ENCODE assay signal across 8 mouse cellular contexts in genomic region chr3:84269987-84270623, GRCm38 (mm10). TPM values are rescaled to one million over a fixed set of nuclear protein-coding genes. Genes with fewer than 3 reads are reported as not detected.
A peak's percentile ranks its signal among the peaks of the same experiment; 100 is the strongest.
DNase-seq lines count a peak whose midpoint lies in the region; ATAC-seq lines count a peak whose summit lies in the region.

No protein-coding gene starts in this region.

- ATAC-seq in forebrain, embryonic 16.5 days, result peak; percentile 24; the same call in 1 of the 2 replicates
- peak; percentile 53 for ATAC-seq in limb, embryonic 11.5 days (ENCODE audit: insufficient number of reproducible peaks, low FRiP score, low TSS enrichment, low read depth)
- peak; percentile 42; the same call in 1 of the 2 replicates for ATAC-seq in neural tube, embryonic 15.5 days (ENCODE audit: low FRiP score)

- H3K4me2 ChIP-seq in forebrain, embryonic 16.5 days (ENCODE audit: low read length), result peak overlapping the region; percentile 32
- H3K4me2 ChIP-seq in limb, embryonic 11.5 days (ENCODE audit: low read depth, severe bottlenecking), result peak overlapping the region; percentile 42
- H3K4me2 ChIP-seq in neural tube, embryonic 15.5 days, result peak overlapping the region; percentile 34

- H3K36me3 ChIP-seq in forebrain, embryonic 16.5 days (ENCODE audit: control insufficient read depth, insufficient read depth), result no peaks in the 10 kb centered on the region
- no peaks in the 10 kb centered on the region for H3K36me3 ChIP-seq in limb, embryonic 11.5 days (ENCODE audit: control insufficient read depth, insufficient read depth, low read length)
- no peaks in the 10 kb centered on the region for H3K36me3 ChIP-seq in neural tube, embryonic 15.5 days

- H3K9ac ChIP-seq in forebrain, embryonic 16.5 days (replicated peaks; ENCODE audit: low read depth, low read length), result peak overlapping the region; percentile 32; the same call in 1 of the 2 replicates
- no peak overlapping the region for H3K9ac ChIP-seq in limb, embryonic 11.5 days (ENCODE audit: low read length)
- no peak overlapping the region for H3K9ac ChIP-seq in neural tube, embryonic 15.5 days (replicated peaks)

- H3K27ac ChIP-seq in forebrain, embryonic 16.5 days (ENCODE audit: low read length), result no peak overlapping the region
- H3K27ac ChIP-seq in limb, embryonic 11.5 days (replicated peaks; ENCODE audit: low read depth, low read length), result no peak overlapping the region
- H3K27ac ChIP-seq in neural tube, embryonic 15.5 days (replicated peaks), result peak overlapping the region; percentile 1; the same call in 1 of the 2 replicates

- peaks cover 22% of the 10 kb centered on the region for H3K4me1 ChIP-seq in forebrain, embryonic 16.5 days (replicated peaks; ENCODE audit: control insufficient read depth, insufficient read depth, low read length)
- peaks cover 19% of the 10 kb centered on the region for H3K4me1 ChIP-seq in limb, embryonic 11.5 days (ENCODE audit: control insufficient read depth, insufficient read depth, low read length)
- peaks cover 27% of the 10 kb centered on the region for H3K4me1 ChIP-seq in neural tube, embryonic 15.5 days

- WGBS in forebrain, embryonic 16.5 days, result 10% methylated on average over 13 of the region's 13 CpGs
- 4% methylated on average over 13 of the region's 13 CpGs for WGBS in limb, embryonic 11.5 days
- WGBS in neural tube, embryonic 15.5 days, result 5% methylated on average over 13 of the region's 13 CpGs

- DNase-seq in kidney, adult 11 months, result peak; percentile 41
- DNase-seq in kidney, adult 9 months, result no peak
- DNase-seq in limb, embryonic 11.5 days (ENCODE audit: low spot score), result peak; percentile 74
- DNase-seq in urinary bladder, adult 18-20 months (ENCODE audit: low spot score in 2 of 2), result no peak
- no peak for DNase-seq in layer of hippocampus, adult 9-10 months (ENCODE audit: low spot score)
- DNase-seq in cerebellum, adult 9-11 months, result no peak

- H3K9me3 ChIP-seq in forebrain, embryonic 16.5 days (ENCODE audit: control insufficient read depth, low read length), result no peaks in the 10 kb centered on the region
- H3K9me3 ChIP-seq in limb, embryonic 11.5 days (ENCODE audit: control insufficient read depth, low read length), result no peaks in the 10 kb centered on the region
- H3K9me3 ChIP-seq in neural tube, embryonic 15.5 days (replicated peaks), result no peaks in the 10 kb centered on the region

- H3K4me3 ChIP-seq in forebrain, embryonic 16.5 days (replicated peaks; ENCODE audit: low read length), result no peak overlapping the region
- peak overlapping the region; percentile 7; the same call in 1 of the 2 replicates for H3K4me3 ChIP-seq in limb, embryonic 11.5 days (ENCODE audit: low read depth, low read length)
- H3K4me3 ChIP-seq in neural tube, embryonic 15.5 days (replicated peaks), result peak overlapping the region; percentile 8; the same call in 1 of the 2 replicates

- no peaks in the 10 kb centered on the region for H3K27me3 ChIP-seq in forebrain, embryonic 16.5 days (replicated peaks; ENCODE audit: control insufficient read depth, insufficient read depth, low read length)
- H3K27me3 ChIP-seq in limb, embryonic 11.5 days (ENCODE audit: control insufficient read depth, insufficient read depth, low read length), result peaks cover 9% of the 10 kb centered on the region
- H3K27me3 ChIP-seq in neural tube, embryonic 15.5 days (replicated peaks), result no peaks in the 10 kb centered on the region

RNA-seq across cellular contexts. Expression of gene Trim2, which starts 36.6 kb away (rescaled TPM):
- polyA plus RNA-seq in forebrain, embryonic 16.5 days (2015; fragmentation: Nextera tagmentation; extraction: Ambion mirVana), result 195 and 201 TPM in 2 replicates
- polyA plus RNA-seq in limb, embryonic 11.5 days (2014; fragmentation: Nextera tagmentation; extraction: Ambion mirVana), result 12.4 and 13.5 TPM in 2 replicates
- polyA plus RNA-seq in neural tube, embryonic 15.5 days (2015; fragmentation: Nextera tagmentation; extraction: Ambion mirVana), result 108 and 137 TPM in 2 replicates

Comparison
In these comparisons a context has a peak if more than half of its experiments do, and no peak if none do; other contexts are left out.
1. DNase-seq: peak in kidney, adult 11 months (single experiment) and limb, embryonic 11.5 days (single experiment); none in kidney, adult 9 months (single experiment), urinary bladder, adult 18-20 months (0 of 2), layer of hippocampus, adult 9-10 months (single experiment) and cerebellum, adult 9-11 months (single experiment).
2. Peak in every context shown above with its lines, with median percentiles within 50 percentile points of each other: ATAC-seq and H3K4me2 ChIP-seq.